Mouse (Mus musculus) cerebellum, postnatal 10 days (tissue): ENCODE measurements at regions not wholly inside any gene's neighbourhood (a gene's known extent, or its start where the extent isn't known, plus 50 kb on each side); places are given as distances from the start of the nearest gene placed in this dataset.
A peak's percentile ranks its signal among the peaks of the same experiment; 100 is the strongest.
"Not testable (repeated sequence)": the region's sequence is repeated elsewhere in the genome, so short reads cannot be mapped to it uniquely, and the experiment has no call there.

Source experiments
- DNase-seq, 2 experiments: peaks; one replicate each; pipeline ENCODE4 v3.0.0; 2021; ENCODE audit warnings: mixed read lengths in 2 of 2

- peak; percentile 47 to 49 for DNase-seq
Observed at GRCm38 (mm10) chr7:138497202-138497601, 99.7 kb upstream of the Tcerg1l start.

GRCm38 (mm10) chr7:138493661-138494060 is 96.1 kb upstream of the Tcerg1l start:
- DNase-seq = peak in 1 of 2 experiments; percentile 49

- DNase-seq = no peak
Observed at GRCm38 (mm10) chr7:138492261-138492660, 94.7 kb upstream of the Tcerg1l start.

GRCm38 (mm10) chr7:138489471-138489870 is 91.9 kb upstream of the Tcerg1l start:
- no peak for DNase-seq

GRCm38 (mm10) chr7:138488201-138488720 is 90.7 kb upstream of the Tcerg1l start:
- no peak for DNase-seq

GRCm38 (mm10) chr7:138472891-138473455 is 75.4 kb upstream of the Tcerg1l start:
- DNase-seq = peak; percentile 39 to 42

- DNase-seq = no peak
Observed at GRCm38 (mm10) chr7:138472371-138472770, 74.8 kb upstream of the Tcerg1l start.

- DNase-seq = no peak
Observed at GRCm38 (mm10) chr7:138469211-138469610, 71.7 kb upstream of the Tcerg1l start.

- DNase-seq = no peak
Observed at GRCm38 (mm10) chr7:138468436-138468835, 70.9 kb upstream of the Tcerg1l start.

GRCm38 (mm10) chr7:138467981-138468380 is 70.5 kb upstream of the Tcerg1l start:
- DNase-seq = no peak

GRCm38 (mm10) chr7:138467386-138467785 is 69.9 kb upstream of the Tcerg1l start:
- no peak for DNase-seq

- DNase-seq = no peak
Observed at GRCm38 (mm10) chr7:138457964-138458363, 60.4 kb upstream of the Tcerg1l start.

- DNase-seq = no peak
Observed at GRCm38 (mm10) chr7:138455371-138455770, 57.8 kb upstream of the Tcerg1l start.

GRCm38 (mm10) chr7:138454498-138455225 is 57.1 kb upstream of the Tcerg1l start:
- DNase-seq = not testable (repeated sequence)

- DNase-seq = peak; percentile 83 to 88
Observed at GRCm38 (mm10) chr7:138451321-138451720, 53.8 kb upstream of the Tcerg1l start.

GRCm38 (mm10) chr7:138448519-138448918 is 51.0 kb upstream of the Tcerg1l start:
- peak; percentile 34 to 57 for DNase-seq
